In genomic region chr13:98316140-98316479, GRCm38 (mm10) we compare ENCODE assay signal across 8 mouse cellular contexts. TPM values are rescaled to one million over a fixed set of nuclear protein-coding genes. Genes with fewer than 3 reads are reported as not detected.
DNase-seq lines count a peak whose midpoint lies in the region; ATAC-seq and TF ChIP-seq lines count a peak whose summit lies in the region.

No protein-coding gene starts in this region.

- peaks cover 14% of the 10 kb centered on the region for H3K4me1 ChIP-seq in kidney, embryonic 14.5 days (ENCODE audit: control insufficient read depth, insufficient read depth, low read length)
- H3K4me1 ChIP-seq in hindbrain, embryonic 10.5 days (replicated peaks) = peaks cover 17% of the 10 kb centered on the region
- H3K4me1 ChIP-seq in midbrain, embryonic 11.5 days (ENCODE audit: control insufficient read depth, insufficient read depth, low read length) = peaks cover 13% of the 10 kb centered on the region

- H3K4me2 ChIP-seq in kidney, embryonic 14.5 days (replicated peaks; ENCODE audit: low read depth, low read length) = peak overlapping the region; percentile 65
- peak overlapping the region; percentile 46 for H3K4me2 ChIP-seq in midbrain, embryonic 11.5 days

- H3K9ac ChIP-seq in kidney, embryonic 14.5 days (ENCODE audit: low read depth, low read length) = peak overlapping the region; percentile 100
- peak overlapping the region; percentile 97 for H3K9ac ChIP-seq in midbrain, embryonic 11.5 days (ENCODE audit: low read length)

- no peak for DNase-seq in kidney, adult 18-20 months
- DNase-seq in Patski (ENCODE audit: low read depth, low spot score) (no peak), MN1 (ENCODE audit: low spot score) (no peak)
- no peak for DNase-seq in hindbrain, embryonic 10.5 days (ENCODE audit: low spot score)
- no peak for DNase-seq in midbrain, embryonic 11.5 days (ENCODE audit: low spot score, missing footprints)
- no peak for DNase-seq in frontal cortex, postnatal 14 days (ENCODE audit: low spot score in 2 of 2)

- POLR2A ChIA-PET in Patski (lab: Charles Lee) = interaction anchor here (0.6 to 1.1 kb wide), 4 partner anchors 16 to 293 kb away, joined by 3 to 5 read pairs (median 3); no protein-coding TSS in a partner anchor

- no peak for TF ChIP-seq CTCF in Patski (IDR thresholded peaks at IDR 0.05)

- in situ Hi-C loops in Patski (cut with MboI; ENCODE audit: low pct_unique_long_range_greater_than_20kb) = no loop called here

- H3K9me3 ChIP-seq in kidney, embryonic 14.5 days (ENCODE audit: control insufficient read depth, low read length) = no peaks in the 10 kb centered on the region
- no peaks in the 10 kb centered on the region for H3K9me3 ChIP-seq in hindbrain, embryonic 10.5 days
- no peaks in the 10 kb centered on the region for H3K9me3 ChIP-seq in midbrain, embryonic 11.5 days (ENCODE audit: control insufficient read depth, low read length)

- no peaks in the 10 kb centered on the region for H3K27me3 ChIP-seq in kidney, embryonic 14.5 days (ENCODE audit: control insufficient read depth, insufficient read depth, low read length)
- no peaks in the 10 kb centered on the region for H3K27me3 ChIP-seq in Patski
- no peaks in the 10 kb centered on the region for H3K27me3 ChIP-seq in hindbrain, embryonic 10.5 days (ENCODE audit: insufficient read depth, poor library complexity, severe bottlenecking)
- no peaks in the 10 kb centered on the region for H3K27me3 ChIP-seq in midbrain, embryonic 11.5 days (ENCODE audit: control insufficient read depth, insufficient read depth, low read length)

- peak overlapping the region; percentile 99 for H3K4me3 ChIP-seq in kidney, embryonic 14.5 days (ENCODE audit: low read length)
- peak overlapping the region; percentile 100 for H3K4me3 ChIP-seq in hindbrain, embryonic 10.5 days
- peak overlapping the region; percentile 98 for H3K4me3 ChIP-seq in midbrain, embryonic 11.5 days (ENCODE audit: low read depth, low read length)

- peaks cover 34% of the 10 kb centered on the region for H3K36me3 ChIP-seq in kidney, embryonic 14.5 days (ENCODE audit: control insufficient read depth, insufficient read depth, low read length)
- peaks cover 40% of the 10 kb centered on the region for H3K36me3 ChIP-seq in hindbrain, embryonic 10.5 days
- H3K36me3 ChIP-seq in midbrain, embryonic 11.5 days (ENCODE audit: control insufficient read depth, insufficient read depth, low read length) = peaks cover 14% of the 10 kb centered on the region; the same call in 1 of the 2 replicates

- peak overlapping the region; percentile 91 for H3K27ac ChIP-seq in kidney, embryonic 14.5 days (ENCODE audit: low read depth, low read length)
- H3K27ac ChIP-seq in hindbrain, embryonic 10.5 days = peak overlapping the region; percentile 97
- H3K27ac ChIP-seq in midbrain, embryonic 11.5 days (ENCODE audit: low read depth, low read length) = peak overlapping the region; percentile 76

- CTCF ChIA-PET in Patski (lab: Charles Lee) = no interaction called here

- ATAC-seq in kidney, embryonic 14.5 days (ENCODE audit: low FRiP score, low TSS enrichment) = no peak
- ATAC-seq in Patski = peak; percentile 21
- ATAC-seq in midbrain, embryonic 11.5 days (ENCODE audit: low FRiP score) = no peak
- ATAC-seq in frontal cortex, adult (ENCODE audit: low TSS enrichment) = no peak

- 1% methylated on average over 16 of the region's 17 CpGs for WGBS in kidney, embryonic 14.5 days
- under 1% methylated on average over 17 of the region's 17 CpGs for WGBS in hindbrain, embryonic 10.5 days
- WGBS in midbrain, embryonic 11.5 days = under 1% methylated on average over 17 of the region's 17 CpGs

RNA-seq across cellular contexts. Expression of gene Btf3, which starts 0.7 kb away (rescaled TPM):
- 811 and 923 TPM in 2 replicates for polyA plus RNA-seq in kidney, embryonic 14.5 days (2014; fragmentation: Nextera tagmentation; extraction: Ambion mirVana)
- polyA plus RNA-seq in Patski (2021) = 751 TPM
- 664 and 711 TPM in 2 replicates for polyA plus RNA-seq in hindbrain, embryonic 10.5 days (2016; fragmentation: Nextera tagmentation; extraction: Ambion mirVana)
- polyA plus RNA-seq in midbrain, embryonic 11.5 days (2014; fragmentation: Nextera tagmentation; extraction: Ambion mirVana) = 823 and 852 TPM in 2 replicates

RNA-seq across cellular contexts. Expression of gene Gm21976, which starts 36.4 kb away (rescaled TPM):
- polyA plus RNA-seq in kidney, embryonic 14.5 days (2014; fragmentation: Nextera tagmentation; extraction: Ambion mirVana) = not detected in 2 replicates
- polyA plus RNA-seq in Patski (2021) = not detected
- not detected in 2 replicates for polyA plus RNA-seq in hindbrain, embryonic 10.5 days (2016; fragmentation: Nextera tagmentation; extraction: Ambion mirVana)
- polyA plus RNA-seq in midbrain, embryonic 11.5 days (2014; fragmentation: Nextera tagmentation; extraction: Ambion mirVana) = not detected in 2 replicates

RNA-seq across cellular contexts. Expression of gene Foxd1, which starts 37.9 kb away (rescaled TPM):
- polyA plus RNA-seq in kidney, embryonic 14.5 days (2014; fragmentation: Nextera tagmentation; extraction: Ambion mirVana) = 8.5 and 12.8 TPM in 2 replicates
- polyA plus RNA-seq in Patski (2021) = 15.1 TPM
- polyA plus RNA-seq in hindbrain, embryonic 10.5 days (2016; fragmentation: Nextera tagmentation; extraction: Ambion mirVana) = 3.9 TPM in 2 replicates
- polyA plus RNA-seq in midbrain, embryonic 11.5 days (2014; fragmentation: Nextera tagmentation; extraction: Ambion mirVana) = 4.4 and 5.2 TPM in 2 replicates

RNA-seq across cellular contexts. Expression of gene Ankra2, which starts 53.2 kb away (rescaled TPM):
- polyA plus RNA-seq in kidney, embryonic 14.5 days (2014; fragmentation: Nextera tagmentation; extraction: Ambion mirVana) = 18.7 and 21.4 TPM in 2 replicates
- 25.6 TPM for polyA plus RNA-seq in Patski (2021)
- 17.6 and 22.4 TPM in 2 replicates for polyA plus RNA-seq in hindbrain, embryonic 10.5 days (2016; fragmentation: Nextera tagmentation; extraction: Ambion mirVana)
- polyA plus RNA-seq in midbrain, embryonic 11.5 days (2014; fragmentation: Nextera tagmentation; extraction: Ambion mirVana) = 40.6 and 41.9 TPM in 2 replicates

RNA-seq across cellular contexts. Expression of gene Utp15, which starts 53.3 kb away (rescaled TPM):
- 21.6 and 42.2 TPM in 2 replicates for polyA plus RNA-seq in kidney, embryonic 14.5 days (2014; fragmentation: Nextera tagmentation; extraction: Ambion mirVana)
- 14.7 TPM for polyA plus RNA-seq in Patski (2021)
- polyA plus RNA-seq in hindbrain, embryonic 10.5 days (2016; fragmentation: Nextera tagmentation; extraction: Ambion mirVana) = 36.8 and 44.8 TPM in 2 replicates
- 40.4 and 42.9 TPM in 2 replicates for polyA plus RNA-seq in midbrain, embryonic 11.5 days (2014; fragmentation: Nextera tagmentation; extraction: Ambion mirVana)
